Mouse (Mus musculus): ENCODE results near the gene Cyp21a1.

- TF ChIP-seq ZC3H11A (IDR thresholded peaks at IDR 0.05; ENCODE audit: borderline replicate concordance, low read depth, low read length) (no peak), ZNF384 (IDR thresholded peaks at IDR 0.05; ENCODE audit: low read depth, low read length) (no peak), MAFK (IDR thresholded peaks at IDR 0.05; ENCODE audit: insufficient read depth, low read depth, low read length) (no peak), CHD2 (IDR thresholded peaks at IDR 0.05; ENCODE audit: low read depth, low read length) (no peak), HCFC1 (IDR thresholded peaks at IDR 0.05; ENCODE audit: borderline replicate concordance, insufficient read depth, low read length) (no peak)
Measured at GRCm38 (mm10) chr17:34795016-34795415, 9.3 kb downstream of the Cyp21a1 start.

Data from ES-E14 (cell line).